Mouse (Mus musculus): ENCODE measurements at regions not wholly inside any gene's neighbourhood (a gene's known extent, or its start where the extent isn't known, plus 50 kb on each side); places are given as distances from the start of the nearest gene placed in this dataset.
"Not testable (repeated sequence)": the region's sequence is repeated elsewhere in the genome, so short reads cannot be mapped to it uniquely, and the experiment has no call there.

GRCm38 (mm10) chr13:12860954-12861353 is 61.1 kb upstream of the Prl2c3 start:
- TF ChIP-seq EP300, CTCF (IDR thresholded peaks at IDR 0.05; ENCODE audit: low read depth): not testable (repeated sequence)

All from heart, postnatal 0 days (tissue).